Mouse (Mus musculus): Measurements from ENCODE around the gene Gas7. TPM values are rescaled to one million over a fixed set of nuclear protein-coding genes. Genes with fewer than 3 reads are reported as not detected.
A peak's percentile ranks its signal among the peaks of the same experiment; 100 is the strongest.

The Gas7 gene
- total RNA-seq, 2 experiments from 2014 or later: 21.3 to 22.2 TPM

GRCm38 (mm10) chr11:67602711-67603369 lies 147.6 kb downstream of the Gas7 start:
- DNase-seq: no peak
- intact Hi-C loops (cut with DNase I): no loop called here

- intact Hi-C loops (cut with DNase I): no loop called here
- DNase-seq: no peak
Observed at GRCm38 (mm10) chr11:67604481-67604880, 149.2 kb downstream of the Gas7 start.

GRCm38 (mm10) chr11:67608114-67608683 lies 153.0 kb downstream of the Gas7 start:
- intact Hi-C loops (cut with DNase I): no loop called here
- DNase-seq: no peak

GRCm38 (mm10) chr11:67612158-67612839 lies 157.1 kb downstream of the Gas7 start:
- intact Hi-C loops (cut with DNase I): no loop called here
- no peak for DNase-seq

GRCm38 (mm10) chr11:67616557-67617239 lies 161.5 kb downstream of the Gas7 start:
- intact Hi-C loops (cut with DNase I): no loop called here
- no peak for DNase-seq

GRCm38 (mm10) chr11:67622340-67622739 lies 167.1 kb downstream of the Gas7 start:
- intact Hi-C loops (cut with DNase I): no loop called here
- DNase-seq: no peak

- intact Hi-C loops (cut with DNase I): no loop called here
- no peak for DNase-seq
Observed at GRCm38 (mm10) chr11:67627179-67627578, 171.9 kb downstream of the Gas7 start.

GRCm38 (mm10) chr11:67628522-67628921 lies 173.3 kb downstream of the Gas7 start:
- intact Hi-C loops (cut with DNase I): no loop called here
- no peak for DNase-seq

- DNase-seq: no peak
- intact Hi-C loops (cut with DNase I): no loop called here
Observed at GRCm38 (mm10) chr11:67632906-67633305, 177.7 kb downstream of the Gas7 start.

- intact Hi-C loops (cut with DNase I): no loop called here
- DNase-seq: no peak
Observed at GRCm38 (mm10) chr11:67633620-67634229, 178.5 kb downstream of the Gas7 start.

- intact Hi-C loops (cut with DNase I): no loop called here
- no peak for DNase-seq
Observed at GRCm38 (mm10) chr11:67636201-67636600, 181.0 kb downstream of the Gas7 start.

GRCm38 (mm10) chr11:67636905-67637586 lies 181.8 kb downstream of the Gas7 start:
- intact Hi-C loops (cut with DNase I): no loop called here
- DNase-seq: no peak

GRCm38 (mm10) chr11:67638401-67638800 lies 183.2 kb downstream of the Gas7 start:
- intact Hi-C loops (cut with DNase I): no loop called here
- DNase-seq: no peak

GRCm38 (mm10) chr11:67640299-67640698 lies 185.1 kb downstream of the Gas7 start:
- intact Hi-C loops (cut with DNase I): loop anchor here (10.0 kb wide), 1 partner anchor 185 kb away; the partner anchor contains the start of gene Gas7
- DNase-seq: no peak

GRCm38 (mm10) chr11:67642421-67642820 lies 187.2 kb downstream of the Gas7 start:
- DNase-seq: no peak
- intact Hi-C loops (cut with DNase I): loop anchor here (10.0 kb wide), 1 partner anchor 188 kb away; the partner anchor contains the start of gene Gas7

GRCm38 (mm10) chr11:67642835-67643234 lies 187.6 kb downstream of the Gas7 start:
- DNase-seq: no peak
- intact Hi-C loops (cut with DNase I): loop anchor here (10.0 kb wide), 1 partner anchor 188 kb away; the partner anchor contains the start of gene Gas7

- no peak for DNase-seq
- intact Hi-C loops (cut with DNase I): loop anchor here (10.0 kb wide), 1 partner anchor 189 kb away; the partner anchor contains the start of gene Gas7
Observed at GRCm38 (mm10) chr11:67643465-67643864, 188.2 kb downstream of the Gas7 start.

GRCm38 (mm10) chr11:67644632-67645149 lies 189.5 kb downstream of the Gas7 start:
- DNase-seq: no peak
- intact Hi-C loops (cut with DNase I): loop anchor here (5.0 to 10.0 kb wide), 3 partner anchors 57 to 532 kb away; partner anchors contain the start of gene Gas7

GRCm38 (mm10) chr11:67647745-67648144 lies 192.5 kb downstream of the Gas7 start:
- peak; percentile 87 to 91 for DNase-seq
- intact Hi-C loops (cut with DNase I): loop anchor here (1.0 to 10.0 kb wide), 5 partner anchors 60 to 535 kb away; partner anchors contain the start of gene Gas7

All from heart, postnatal 10 days (tissue).